Mouse (Mus musculus): ENCODE results near the gene Uhrf1. TPM values are rescaled to one million over a fixed set of nuclear protein-coding genes. Genes with fewer than 3 reads are reported as not detected.
"Not testable (repeated sequence)": the region's sequence is repeated elsewhere in the genome, so short reads cannot be mapped to it uniquely, and the experiment has no call there.

Uhrf1 gene
- total RNA-seq (2021) (1 to 10 TPM; 3.1 to 3.5 TPM), polyA plus RNA-seq (2012; rRNA removed) (2.7 and 3.0 TPM in 2 replicates)
- long read RNA-seq, partial matches to known transcripts, result 0 of 3 reads
- long read RNA-seq, other reads (novel, unspliced or antisense), result 0 of 3 reads

DNA sequence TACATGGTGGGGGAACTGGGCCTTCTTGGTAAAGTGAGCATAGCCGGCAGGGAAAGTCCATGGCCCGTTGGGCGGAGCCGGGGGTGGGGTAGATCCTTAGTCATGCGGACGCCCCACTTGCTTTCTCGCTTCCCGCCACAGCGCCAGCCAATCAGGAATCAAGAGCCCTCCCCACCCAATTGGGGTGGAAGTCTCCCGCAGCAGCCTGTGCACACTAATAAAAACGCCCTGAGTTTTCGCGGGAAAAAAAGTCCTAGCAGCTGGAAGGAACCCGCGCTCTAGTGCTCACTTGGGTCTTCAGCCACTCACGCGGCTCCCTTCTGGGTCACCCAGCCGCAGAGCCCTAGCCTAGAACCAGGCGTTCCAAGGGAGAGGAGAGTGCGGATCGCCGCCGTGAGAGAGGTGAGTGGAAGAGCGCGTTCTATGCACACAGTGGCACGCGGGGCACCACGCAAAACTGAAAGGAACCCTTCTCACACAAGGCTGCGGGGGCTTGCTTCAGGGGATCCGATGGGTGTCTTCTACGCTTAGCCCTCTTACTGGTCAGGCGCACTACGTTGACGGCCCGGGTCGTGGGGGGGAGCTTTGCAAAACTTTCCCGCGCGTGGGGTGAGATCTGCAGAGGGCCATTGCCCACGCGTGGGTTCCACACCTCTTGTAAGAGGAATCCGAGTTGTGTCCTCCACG lies at the start of gene Uhrf1:
TSS of gene Uhrf1 (plus strand) at position 162 of the 687 bp plus-strand sequence.
- DNase-seq, result peak; percentile 89

DNA sequence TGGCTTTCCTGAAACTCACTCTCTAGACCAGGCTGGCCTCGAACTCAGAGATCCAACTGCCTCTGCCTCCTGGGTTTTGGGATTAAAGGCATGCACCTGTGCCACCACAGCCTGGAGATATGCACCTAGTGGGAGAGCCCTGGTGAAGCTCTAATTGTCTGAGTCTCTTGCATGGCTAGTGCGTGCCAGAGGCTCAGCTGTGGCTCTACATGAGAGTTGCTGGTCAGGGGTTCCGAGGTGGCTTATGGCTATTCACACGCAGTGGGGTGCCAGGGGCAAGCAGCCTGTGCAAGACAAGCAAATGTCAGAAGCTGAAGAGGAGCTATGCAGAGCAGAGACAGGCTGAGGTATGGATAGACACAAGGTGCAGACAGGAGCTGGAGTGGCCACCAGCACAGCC lies 48.4 kb upstream of the Uhrf1 start:
- no peak for DNase-seq

DNA sequence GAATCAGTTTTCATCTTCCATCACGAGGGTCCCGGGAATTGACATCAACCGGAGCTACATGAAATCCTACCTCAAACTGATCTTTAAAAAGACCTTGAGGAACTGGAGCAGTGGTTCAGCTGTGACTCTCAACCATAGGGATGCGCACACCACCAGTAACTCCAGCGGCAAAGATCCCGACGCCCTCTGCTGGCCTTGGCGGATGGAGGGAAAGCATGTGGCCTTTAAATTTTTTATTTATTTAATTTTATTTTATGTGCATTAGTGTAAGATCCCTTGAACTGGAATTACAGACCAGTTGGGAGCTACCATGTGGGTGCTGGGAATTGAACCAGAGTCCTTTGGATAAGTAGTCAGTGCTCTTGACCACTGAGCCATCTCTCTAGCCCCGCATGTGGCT lies 47.7 kb upstream of the Uhrf1 start:
- peak; percentile 30 for DNase-seq

DNA sequence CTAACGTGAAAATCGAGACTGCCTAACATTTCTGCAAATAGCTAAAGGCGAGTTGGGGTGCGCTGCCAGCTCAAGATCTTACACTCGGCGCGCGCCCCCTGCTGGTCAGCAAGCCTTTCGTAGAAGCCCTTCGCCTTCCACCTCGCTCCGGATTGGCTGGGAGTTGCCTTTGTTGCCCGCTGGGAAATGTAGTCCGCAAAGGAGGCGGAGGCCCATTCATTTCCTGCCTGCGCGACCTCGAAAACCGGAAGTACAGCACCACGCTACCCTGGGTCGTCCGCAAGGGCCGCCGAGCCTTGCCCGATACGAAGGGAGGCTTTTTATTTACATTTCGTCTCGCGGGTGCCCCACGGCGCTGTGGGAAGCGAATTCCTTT lies 47.3 kb upstream of the Uhrf1 start:
- DNase-seq, result peak; percentile 98

DNA sequence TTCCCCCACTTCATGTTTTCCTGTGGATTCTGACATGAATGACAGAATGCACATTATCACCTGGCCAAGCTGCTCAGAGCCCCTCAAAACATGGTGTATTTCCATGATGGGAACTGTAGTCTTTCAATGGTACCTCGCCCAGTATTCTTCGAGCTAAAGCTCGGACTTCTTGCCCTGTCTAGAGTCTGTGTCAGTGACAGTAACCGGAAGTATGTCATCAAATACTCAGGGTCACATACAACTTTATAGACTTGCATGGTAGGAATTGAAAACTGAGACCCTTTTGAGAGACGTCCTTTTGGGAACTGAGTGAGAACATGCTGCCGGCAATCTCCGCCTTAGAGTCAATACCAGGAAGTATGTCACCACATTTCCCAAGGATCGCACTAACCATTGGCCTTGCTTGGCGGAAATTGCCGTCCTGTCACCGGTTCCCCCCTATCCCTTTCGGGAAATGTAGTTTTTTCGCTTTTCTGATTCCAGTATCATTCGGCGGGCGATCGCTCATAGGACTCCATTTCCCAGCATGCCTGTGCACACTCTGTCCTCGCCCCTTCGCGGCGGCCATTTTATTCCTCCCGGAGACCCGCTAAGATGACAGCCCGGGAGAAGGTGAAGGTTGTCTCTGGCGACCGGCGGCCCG lies 46.8 kb upstream of the Uhrf1 start, which contains the start of gene Fem1a:
TSS of gene Fem1a (plus strand) at position 572 of the 643 bp plus-strand sequence.
- peak; percentile 96 for DNase-seq

DNA sequence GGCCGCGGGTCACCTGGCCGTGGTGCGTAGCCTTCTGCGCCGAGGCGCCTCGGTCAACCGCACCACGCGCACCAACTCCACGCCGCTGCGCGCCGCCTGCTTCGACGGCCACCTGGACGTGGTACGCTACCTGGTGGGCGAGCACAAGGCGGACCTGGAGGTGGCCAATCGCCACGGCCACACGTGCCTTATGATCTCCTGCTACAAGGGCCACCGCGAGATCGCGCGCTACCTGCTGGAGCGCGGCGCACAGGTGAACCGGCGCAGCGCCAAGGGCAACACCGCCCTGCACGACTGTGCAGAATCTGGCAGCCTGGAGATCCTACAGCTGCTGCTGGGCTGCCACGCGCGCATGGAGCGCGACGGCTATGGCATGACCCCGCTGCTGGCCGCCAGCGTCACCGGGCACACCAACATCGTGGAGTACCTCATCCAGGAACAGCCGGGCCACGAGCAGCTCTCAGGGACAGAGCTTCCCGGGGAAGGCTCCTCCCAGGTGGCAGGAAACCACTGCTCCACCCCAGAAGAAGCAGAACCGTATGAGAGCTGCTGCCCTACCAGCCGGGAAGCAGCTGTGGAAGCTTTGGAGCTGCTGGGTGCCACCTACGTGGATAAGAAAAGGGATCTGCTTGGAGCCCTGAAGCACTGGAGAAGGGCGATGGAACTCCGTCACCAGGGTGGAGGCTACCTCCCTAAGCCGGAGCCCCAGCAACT lies 45.8 kb upstream of the Uhrf1 start:
- DNase-seq, result no peak

DNA sequence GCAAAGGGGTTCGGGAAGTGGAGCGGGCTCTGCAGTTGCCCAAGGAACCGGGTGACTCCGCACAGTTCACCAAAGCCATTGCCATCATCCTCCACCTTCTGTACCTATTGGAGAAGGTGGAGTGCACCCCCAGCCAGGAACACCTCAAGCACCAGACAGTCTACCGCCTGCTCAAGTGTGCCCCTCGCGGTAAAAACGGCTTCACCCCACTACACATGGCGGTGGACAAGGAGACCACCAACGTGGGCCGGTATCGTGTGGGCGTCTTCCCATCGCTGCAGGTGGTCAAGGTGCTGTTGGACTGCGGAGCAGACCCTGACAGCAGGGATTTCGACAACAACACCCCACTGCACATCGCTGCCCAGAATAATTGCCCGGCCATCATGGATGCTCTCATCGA lies 44.9 kb upstream of the Uhrf1 start:
- DNase-seq, result not testable (repeated sequence)

DNA sequence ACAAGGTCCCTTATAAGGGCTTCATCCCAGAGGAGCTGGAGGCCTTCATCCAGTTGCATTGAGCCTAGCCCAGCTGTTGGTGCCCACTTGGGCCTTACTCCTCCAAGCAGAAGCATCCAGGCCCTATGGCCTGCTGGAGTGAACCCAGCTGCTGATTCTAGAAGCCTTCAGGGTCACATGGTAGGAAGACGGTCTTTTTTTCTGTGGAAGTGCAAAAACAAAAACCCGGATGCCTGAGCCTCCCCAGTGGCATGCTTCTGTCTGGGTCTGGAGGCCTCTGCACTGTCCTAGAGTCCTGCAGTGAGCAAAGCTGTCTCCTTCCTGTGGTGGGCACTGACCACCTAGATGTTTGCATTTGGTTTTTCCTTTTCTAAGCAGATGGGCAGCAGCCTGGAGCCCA lies 44.3 kb upstream of the Uhrf1 start:
- not testable (repeated sequence) for DNase-seq

DNA sequence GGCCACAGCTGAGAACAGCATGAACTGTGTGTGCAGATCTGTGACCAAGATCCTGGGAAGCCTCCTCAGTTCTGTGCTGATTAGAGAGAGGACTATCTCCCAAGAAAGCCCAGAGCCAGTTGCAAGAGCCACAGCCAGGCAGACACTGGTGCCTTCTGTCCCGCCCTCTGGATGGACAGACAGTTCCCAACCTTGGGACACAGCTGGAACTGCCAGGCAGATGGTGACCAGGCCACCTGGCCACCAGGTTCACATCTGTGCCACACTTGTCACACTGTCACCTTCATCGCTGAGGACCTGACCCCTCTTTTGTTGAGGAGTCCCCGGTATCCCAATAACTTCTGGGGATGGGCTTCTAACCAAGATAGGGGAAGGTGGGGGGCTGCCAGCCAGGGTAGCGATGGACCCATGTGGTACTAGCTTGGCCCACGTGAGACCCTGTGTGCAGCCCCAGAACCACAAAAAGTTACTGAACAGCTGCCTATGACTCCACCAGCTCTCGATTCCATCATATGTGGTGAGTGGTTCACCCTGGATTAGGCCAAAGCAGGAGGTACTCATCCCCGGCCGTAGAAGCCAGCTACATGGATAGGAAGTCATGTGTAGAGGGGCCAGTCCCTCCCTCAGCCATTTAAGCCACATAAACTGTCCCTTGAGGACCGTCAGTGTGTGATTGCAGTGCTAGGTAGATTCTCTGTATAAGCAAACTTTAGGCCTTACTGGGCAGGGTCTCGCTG lies 43.7 kb upstream of the Uhrf1 start:
- DNase-seq, result no peak

DNA sequence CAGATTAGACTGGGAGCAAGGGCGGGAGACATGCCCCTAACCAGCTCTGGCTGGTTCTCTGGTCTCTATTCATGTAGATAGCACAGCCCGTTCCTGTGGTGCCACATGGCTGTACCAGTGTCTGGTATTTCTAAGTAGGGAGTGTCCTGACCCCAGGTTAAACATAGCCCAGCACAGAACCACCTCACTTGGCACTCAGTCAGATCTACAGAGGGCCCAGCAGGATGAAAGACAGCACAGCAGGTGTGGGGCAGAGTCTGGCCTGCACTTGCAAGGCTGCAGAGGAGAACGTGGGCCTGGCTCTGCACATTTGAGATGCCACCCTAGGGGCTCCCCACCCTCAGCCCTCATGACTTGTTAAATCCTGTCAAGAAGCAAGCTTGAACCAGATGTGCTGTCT lies 42.0 kb upstream of the Uhrf1 start:
- no peak for DNase-seq

DNA sequence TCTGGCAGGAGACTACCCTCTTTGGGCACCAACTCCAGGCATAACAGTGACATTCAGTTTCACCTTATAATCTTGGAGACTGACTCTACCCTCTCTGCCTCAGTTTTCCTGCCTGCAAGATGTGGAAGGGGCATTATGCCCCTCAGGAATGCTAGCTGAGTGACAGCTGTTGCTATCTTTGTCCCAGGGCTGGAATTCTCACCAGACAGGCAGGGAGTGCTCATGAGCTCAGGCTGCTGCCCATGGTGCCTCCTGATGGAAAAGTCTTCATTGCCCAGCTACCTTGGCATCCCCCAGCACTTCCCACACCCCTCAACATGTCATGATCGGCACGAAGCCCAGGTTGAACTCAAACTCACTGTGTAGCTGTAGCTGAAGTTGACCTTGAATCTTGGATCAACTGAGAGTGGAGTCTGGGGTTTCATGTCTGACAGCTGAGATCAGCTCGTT lies 40.5 kb upstream of the Uhrf1 start:
- DNase-seq, result no peak

DNA sequence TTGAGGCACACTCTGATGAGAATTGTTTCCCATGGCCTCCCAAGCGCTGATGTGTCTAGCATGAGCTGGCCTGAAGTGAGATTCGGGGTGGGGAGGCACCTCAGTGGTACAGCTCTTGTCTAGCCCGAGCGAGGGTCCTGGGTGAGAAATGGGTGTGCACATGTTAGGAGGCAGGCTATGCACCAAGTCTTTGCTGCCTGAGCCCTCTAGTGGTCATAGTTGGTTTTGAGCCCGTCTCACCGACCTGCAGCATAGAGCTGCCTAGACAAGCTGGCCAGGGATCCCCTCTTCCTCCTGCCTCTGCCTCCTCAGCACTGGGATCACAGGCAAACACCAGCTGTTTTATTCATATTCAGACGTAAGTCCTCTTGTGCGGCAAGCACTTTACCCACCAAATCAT lies 39.1 kb upstream of the Uhrf1 start:
- DNase-seq, result peak; percentile 84

DNA sequence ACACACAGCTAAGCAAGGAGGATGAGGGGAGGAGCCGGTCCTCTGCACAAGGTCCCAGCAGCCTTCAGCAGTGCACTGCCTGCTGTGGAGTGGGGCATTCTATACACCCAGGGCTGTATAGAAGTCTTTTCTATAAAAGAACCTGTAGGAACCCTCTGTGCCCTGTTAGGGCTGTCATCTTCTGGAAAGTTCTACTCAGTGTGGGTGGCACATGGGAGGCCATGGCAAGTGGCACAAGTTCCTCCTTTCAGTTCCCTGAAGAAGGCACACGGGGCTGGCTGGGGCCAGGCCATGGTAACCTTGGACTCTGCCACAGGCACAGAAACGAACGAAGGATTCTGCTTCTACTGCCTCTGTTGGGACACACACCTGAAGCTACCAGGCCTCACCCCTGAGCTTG lies 38.1 kb upstream of the Uhrf1 start:
- no peak for DNase-seq

DNA sequence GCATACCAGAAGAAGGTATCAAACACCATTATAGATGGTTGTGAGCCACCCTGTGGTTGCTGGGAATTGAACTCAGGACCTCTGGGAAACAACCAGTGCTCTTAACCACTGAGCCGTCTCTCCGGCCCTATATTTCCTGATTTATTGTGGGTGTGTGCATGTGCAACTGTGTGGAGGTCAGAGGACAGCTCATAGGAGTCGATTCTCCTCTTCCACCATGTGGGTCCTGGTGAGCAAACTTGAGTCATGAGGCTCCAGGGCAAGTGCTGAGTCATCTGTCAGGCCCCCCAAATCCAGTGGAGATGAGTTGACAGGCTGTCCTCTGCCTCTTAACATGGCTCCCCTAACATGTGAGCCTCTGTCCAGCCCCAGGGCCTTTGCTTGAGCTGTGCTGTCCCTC lies 37.3 kb upstream of the Uhrf1 start:
- DNase-seq, result peak; percentile 80

DNA sequence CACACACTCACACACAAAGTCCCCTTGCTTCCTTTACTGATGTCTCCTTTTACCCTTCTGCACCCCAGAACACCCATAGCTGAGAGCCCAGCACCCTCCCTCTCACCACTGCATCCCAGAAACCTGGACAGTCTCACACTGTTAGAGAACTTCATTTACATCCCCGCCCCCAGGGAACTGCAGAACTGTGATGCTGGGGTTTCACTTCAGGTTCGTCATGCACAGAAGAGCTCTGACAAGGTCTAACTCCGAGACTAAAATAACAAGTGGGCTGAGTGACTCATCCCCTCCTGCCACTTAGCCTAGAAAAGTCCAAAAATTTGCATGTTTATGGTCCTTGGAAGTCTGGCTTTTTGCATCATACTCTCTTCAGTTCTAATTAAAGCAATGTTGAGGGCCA lies 36.9 kb upstream of the Uhrf1 start:
- DNase-seq, result peak; percentile 77

DNA sequence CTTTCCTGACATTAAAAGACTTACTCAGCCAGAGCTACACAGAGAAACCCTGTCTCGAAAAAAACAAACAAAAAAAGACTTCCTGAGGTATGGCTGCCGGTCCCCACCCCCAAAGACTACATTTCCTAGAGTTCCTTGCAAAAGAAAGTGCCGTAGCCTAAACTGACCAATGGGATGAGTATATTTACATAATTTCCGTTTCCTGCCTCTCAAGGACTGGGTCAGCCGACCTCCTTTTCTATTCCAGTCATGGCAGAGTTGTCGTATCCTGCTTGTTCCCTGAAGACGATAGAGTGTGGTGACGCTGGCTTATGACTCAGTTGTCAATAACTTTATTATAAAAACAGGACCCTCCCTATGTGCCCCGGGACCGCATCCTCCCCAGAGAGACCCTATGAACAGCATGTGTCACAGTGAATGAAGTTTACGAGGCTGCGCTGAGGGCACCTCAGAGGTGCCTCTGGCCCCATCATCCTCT lies 33.9 kb upstream of the Uhrf1 start:
- DNase-seq, result peak; percentile 72

DNA sequence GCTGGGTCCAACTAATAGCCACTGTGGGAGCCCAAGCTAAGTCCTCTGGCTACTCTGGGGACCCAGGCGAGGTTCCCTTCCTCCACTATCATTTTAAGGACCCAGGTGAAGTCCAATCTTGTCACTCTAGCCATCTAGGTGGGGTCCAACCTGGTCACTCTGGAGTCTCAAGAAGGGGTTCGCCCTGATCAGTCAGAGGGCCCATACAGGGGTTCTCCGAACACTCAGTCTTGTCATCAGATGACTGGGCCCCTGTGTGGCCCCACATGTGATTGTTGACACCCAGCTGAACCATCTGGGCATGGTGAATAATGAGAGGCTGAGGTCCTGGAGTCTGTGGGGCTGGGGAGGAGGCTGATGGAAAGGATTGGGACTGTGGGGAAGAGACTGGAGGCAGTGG lies 33.4 kb upstream of the Uhrf1 start:
- no peak for DNase-seq

DNA sequence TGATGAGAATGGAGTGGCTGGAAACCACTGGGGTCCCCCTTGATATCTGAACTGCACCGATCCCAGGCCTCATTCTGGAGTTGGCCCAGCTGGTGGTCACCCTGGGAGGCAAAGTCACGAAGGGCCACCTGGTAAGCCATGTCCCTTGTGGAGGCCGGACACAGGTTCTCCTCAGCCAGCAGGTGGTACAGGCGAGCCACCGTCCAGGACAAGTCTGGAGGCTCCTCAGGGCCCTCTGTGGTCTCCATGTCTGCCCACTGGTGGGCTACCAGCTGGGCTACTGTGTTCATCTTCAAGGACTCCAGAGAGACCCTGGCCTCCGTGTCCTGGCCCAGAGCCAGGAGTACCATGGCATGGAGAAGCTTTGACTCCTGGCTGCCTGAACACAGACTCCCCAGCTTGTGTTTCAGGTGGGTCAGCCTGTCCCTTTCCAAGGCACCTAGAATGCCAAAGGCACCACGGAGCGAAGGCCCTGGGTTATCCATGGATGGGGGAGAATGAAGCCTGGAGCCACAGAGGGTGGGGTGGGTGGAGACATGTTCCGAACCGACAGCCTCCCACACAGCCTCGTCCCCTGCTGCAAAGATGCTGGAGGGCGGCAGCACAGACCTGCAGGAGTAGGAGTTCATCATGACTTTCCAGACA lies 31.4 kb upstream of the Uhrf1 start:
- DNase-seq, result no peak

DNA sequence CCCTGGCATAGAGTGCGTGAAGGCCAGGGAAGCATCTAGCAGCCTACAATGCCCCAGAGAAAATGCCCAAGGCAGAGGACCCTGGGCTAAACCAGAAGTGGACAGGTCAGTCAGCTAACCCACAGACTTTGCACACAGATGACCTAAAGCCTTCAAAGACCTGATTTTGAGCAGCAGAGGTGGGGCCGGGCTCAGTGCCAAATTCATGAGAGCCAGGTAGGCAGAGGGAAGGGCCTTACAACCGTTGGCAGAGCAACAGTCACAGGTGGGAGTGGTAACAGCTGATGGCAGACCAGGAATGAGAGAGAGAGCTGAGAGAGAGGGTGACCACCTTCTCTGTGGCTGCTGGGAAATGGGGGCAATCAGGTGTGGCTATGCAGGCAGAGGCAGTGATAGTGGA lies 30.5 kb upstream of the Uhrf1 start:
- no peak for DNase-seq

DNA sequence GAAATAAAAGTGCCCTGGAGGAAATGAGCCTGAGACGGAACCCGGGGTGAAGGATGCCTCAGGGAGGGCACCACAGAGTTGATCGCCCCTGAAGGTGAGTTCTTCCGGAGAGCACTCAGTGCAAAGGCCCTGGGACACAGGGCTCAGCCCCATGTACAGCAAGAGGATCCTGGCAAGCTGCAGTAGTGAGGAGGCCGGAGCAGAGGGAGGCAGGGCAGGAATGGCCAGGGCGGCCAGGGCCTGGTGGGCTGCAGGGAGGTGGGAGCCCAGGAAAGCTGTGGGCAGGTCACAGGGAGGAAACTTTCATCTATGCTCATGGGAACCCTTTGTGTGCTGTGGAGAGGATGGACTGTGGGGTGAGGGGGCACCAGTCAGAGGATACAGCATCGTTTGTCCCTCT lies 29.6 kb upstream of the Uhrf1 start:
- no peak for DNase-seq

DNA sequence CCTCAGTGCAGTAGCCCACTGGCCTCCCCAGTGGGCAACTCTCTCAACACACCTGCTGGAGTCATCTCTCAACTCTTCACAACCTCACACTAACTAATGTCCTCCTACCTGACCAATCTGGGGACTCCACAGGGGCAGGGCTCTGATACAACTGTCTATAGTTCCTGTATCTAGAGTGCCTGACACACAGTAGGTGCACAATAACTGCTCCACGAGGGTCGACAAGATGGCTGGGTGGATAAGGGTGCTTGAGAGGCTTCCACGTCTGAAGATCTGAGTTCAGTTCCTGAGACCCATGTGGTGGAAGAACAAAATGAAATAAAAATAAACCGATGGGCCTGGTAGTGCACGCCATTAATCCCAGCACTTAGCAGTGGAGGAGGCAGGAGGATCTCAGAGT lies 29.1 kb upstream of the Uhrf1 start:
- no peak for DNase-seq

Data from adrenal gland, adult 2 months (tissue).